Comparison of ENCODE assay signal across 13 mouse cellular contexts in the genomic region with DNA sequence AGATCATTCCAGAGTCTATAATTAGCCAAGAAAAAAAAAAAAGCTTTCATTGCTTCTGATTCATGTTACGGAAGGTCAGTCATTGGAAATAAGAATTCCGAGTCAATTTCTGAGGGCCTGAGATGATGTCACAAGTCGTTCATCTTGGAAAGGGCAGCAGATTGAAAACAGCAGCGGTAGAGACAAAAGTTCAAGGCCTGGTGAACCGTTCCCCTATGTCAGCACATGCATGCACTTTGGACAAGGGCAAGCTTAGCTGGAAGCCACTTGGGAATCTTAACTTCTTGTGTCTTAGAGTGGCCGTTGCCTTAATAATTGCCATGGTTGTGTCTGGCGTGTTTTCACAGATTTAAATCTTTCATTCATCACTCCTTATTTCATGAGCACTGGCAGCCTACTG.
"Had no signal": no experiment of that assay in that cellular context is flagged by ENCODE, and none has a peak within 500 bp of the region (broad histone marks: within the 10 kb centered on the region; RNA-seq: fewer than 3 reads in every experiment).

No protein-coding gene starts in this region.

- H3K36me3 ChIP-seq: limb, embryonic 12.5 days; neural tube, embryonic 15.5 days had no signal

- DNase-seq: kidney, adult 11 months; layer of hippocampus, adult 9-11 months; layer of hippocampus, postnatal 36 days; lung, adult 18-20 months; midbrain, embryonic 14.5 days; right cerebral cortex, adult 18-20 months; right cerebral cortex, postnatal 25 days; thymus, postnatal 36 days had no signal

- H3K27me3 ChIP-seq: limb, embryonic 12.5 days; neural tube, embryonic 15.5 days had no signal

- H3K4me2 ChIP-seq: limb, embryonic 12.5 days; neural tube, embryonic 15.5 days had no signal

- H3K9ac ChIP-seq: limb, embryonic 12.5 days; liver, embryonic 14.5 days; neural tube, embryonic 15.5 days had no signal

- H3K4me1 ChIP-seq: limb, embryonic 12.5 days; neural tube, embryonic 15.5 days had no signal

- H3K4me3 ChIP-seq: limb, embryonic 12.5 days; myocyte; neural tube, embryonic 15.5 days had no signal

- H3K27ac ChIP-seq: kidney, postnatal 0 days; limb, embryonic 12.5 days; liver, embryonic 14.5 days; neural tube, embryonic 15.5 days had no signal

- H3K9me3 ChIP-seq: limb, embryonic 12.5 days; neural tube, embryonic 15.5 days had no signal
